Mouse (Mus musculus) stomach, postnatal 0 days (tissue): ENCODE measurements at regions not wholly inside any gene's neighbourhood (a gene's known extent, or its start where the extent isn't known, plus 50 kb on each side); places are given as distances from the start of the nearest gene placed in this dataset.
"Not testable (repeated sequence)": the region's sequence is repeated elsewhere in the genome, so short reads cannot be mapped to it uniquely, and the experiment has no call there.

Source experiments
- ATAC-seq: fragments of 200-750 bp; cut with Nextera tagmentation; 2 replicates; pipeline ENCODE4 v1.8.0; 2017; ENCODE audit not compliant: low FRiP score, low TSS enrichment
- DNase-seq: peaks from one replicate; pipeline ENCODE4 v3.0.0-alpha.2; 2016; ENCODE audit warnings: low spot score
- H3K27ac ChIP-seq: fragments of 300-500 bp; sonication (generic); replicated peaks from 2 replicates; pipeline ENCODE4 v1.5.1; 2014; ENCODE audit warnings: mild to moderate bottlenecking, control low read depth
- H3K27me3 ChIP-seq: fragments of 300-500 bp; sonication (generic); 2 replicates; pipeline ENCODE4 v1.6.1; 2014; ENCODE audit warnings: low read length; ENCODE audit not compliant: control insufficient read depth, insufficient read depth
- H3K36me3 ChIP-seq: fragments of 300-500 bp; sonication (generic); 2 replicates; pipeline ENCODE4 v1.6.1; 2014; ENCODE audit warnings: low read length, mixed read lengths; ENCODE audit not compliant: control insufficient read depth, insufficient read depth
- H3K4me1 ChIP-seq: fragments of 300-500 bp; sonication (generic); replicated peaks from 2 replicates; pipeline ENCODE4 v1.6.1; 2014; ENCODE audit warnings: antibody characterized with exemption; ENCODE audit not compliant: control insufficient read depth, insufficient read depth
- H3K4me2 ChIP-seq: fragments of 300-500 bp; sonication (generic); replicated peaks from 2 replicates; pipeline ENCODE4 v1.6.1; 2014; ENCODE audit warnings: low read depth, mild to moderate bottlenecking, control low read depth, moderate library complexity
- H3K4me3 ChIP-seq: fragments of 300-500 bp; sonication (generic); 2 replicates; pipeline ENCODE4 v1.5.1; 2014; ENCODE audit warnings: low read depth, low read length, control low read depth
- H3K9ac ChIP-seq: fragments of 300-500 bp; sonication (generic); 2 replicates; pipeline ENCODE4 v1.6.1; 2014; ENCODE audit warnings: mild to moderate bottlenecking, low read length, control low read depth, mixed read lengths
- H3K9me3 ChIP-seq: fragments of 300-500 bp; sonication (generic); 2 replicates; pipeline ENCODE4 v1.6.1; 2016; ENCODE audit warnings: low read length; ENCODE audit not compliant: control insufficient read depth
- CTCF ChIP-seq: IDR thresholded peaks from 2 replicates; pipeline ENCODE4 v1.5.1; 2016; ENCODE audit warnings: antibody characterized with exemption, low read depth, mild to moderate bottlenecking, moderate library complexity
- EP300 ChIP-seq: optimal IDR thresholded peaks from 2 replicates; pipeline ENCODE3; 2016; ENCODE audit warnings: antibody characterized with exemption
- WGBS: fragments of 180-500 bp; shearing (Covaris S2); extraction: QIAGEN DNeasy Blood & Tissue Kit; methylation state at CpG from one replicate; pipeline ENCODE4 v1.1.7; 2014; 5-methylcytosine and 5-hydroxymethylcytosine counted together

GRCm38 (mm10) chr12:104623896-104624685 lies 127.7 kb downstream of the Dicer1 start:
- Histone ChIP-seq H3K36me3 (no peaks in the 10 kb centered on the region), H3K4me2 (no peak overlapping the region), H3K4me3 (no peak overlapping the region), H3K4me1 (no peaks in the 10 kb centered on the region), H3K9me3 (no peaks in the 10 kb centered on the region), H3K27ac (no peak overlapping the region), H3K9ac (no peak overlapping the region), H3K27me3 (no peaks in the 10 kb centered on the region)
- DNase-seq (no peak), ATAC-seq (no peak)
- WGBS = 50% methylated on average over 7 of the region's 7 CpGs
- TF ChIP-seq EP300 (no peak), CTCF (no peak)

- ATAC-seq (no peak), DNase-seq (peak; percentile 48)
- peaks cover under 1% of the 10 kb centered on the region; the same call in 1 of the 2 replicates for H3K9me3 ChIP-seq
- no peaks in the 10 kb centered on the region for H3K36me3 ChIP-seq
- 16% methylated on average over 17 of the region's 17 CpGs for WGBS
- H3K27me3 ChIP-seq = no peaks in the 10 kb centered on the region
- H3K9ac ChIP-seq = no peak overlapping the region
- no peak for TF ChIP-seq EP300
- TF ChIP-seq CTCF = no peak
- no peaks in the 10 kb centered on the region for H3K4me1 ChIP-seq
- no peak overlapping the region; the same call in 1 of the 2 replicates for H3K4me3 ChIP-seq
- peak overlapping the region; percentile 37 for H3K4me2 ChIP-seq
- H3K27ac ChIP-seq = no peak overlapping the region
These were observed 134.5 kb downstream of the Dicer1 start for GRCm38 (mm10) chr12:104617111-104617725.

- ATAC-seq = no peak
- H3K9me3 ChIP-seq = peaks cover 2% of the 10 kb centered on the region; the same call in 1 of the 2 replicates
- TF ChIP-seq EP300 (no peak), CTCF (no peak)
- no peak overlapping the region for H3K4me3 ChIP-seq
- no peak for DNase-seq
- no peaks in the 10 kb centered on the region for H3K27me3 ChIP-seq
- H3K27ac ChIP-seq = no peak overlapping the region
- H3K4me2 ChIP-seq = no peak overlapping the region
- H3K4me1 ChIP-seq = no peaks in the 10 kb centered on the region
- no peak overlapping the region for H3K9ac ChIP-seq
- 62% methylated on average over 8 of the region's 8 CpGs for WGBS
- H3K36me3 ChIP-seq = no peaks in the 10 kb centered on the region
These were observed 137.5 kb downstream of the Dicer1 start for GRCm38 (mm10) chr12:104614240-104614639.

- H3K9me3 ChIP-seq = peaks cover 2% of the 10 kb centered on the region; the same call in 1 of the 2 replicates
- no peaks in the 10 kb centered on the region for H3K4me1 ChIP-seq
- TF ChIP-seq CTCF (no peak), EP300 (no peak)
- DNase-seq (no peak), ATAC-seq (no peak)
- no peaks in the 10 kb centered on the region for H3K27me3 ChIP-seq
- no peak overlapping the region for H3K4me3 ChIP-seq
- H3K36me3 ChIP-seq = no peaks in the 10 kb centered on the region
- H3K4me2 ChIP-seq = peak overlapping the region; percentile 23; the same call in 1 of the 2 replicates
- no peak overlapping the region for H3K27ac ChIP-seq
- WGBS = 54% methylated on average over 19 of the region's 19 CpGs
- no peak overlapping the region for H3K9ac ChIP-seq
These were observed 136.6 kb upstream of the Gsc start for GRCm38 (mm10) chr12:104609767-104610166.

GRCm38 (mm10) chr12:104608956-104609355 lies 135.8 kb upstream of the Gsc start:
- not testable (repeated sequence) for H3K36me3 ChIP-seq, H3K27ac ChIP-seq, H3K4me1 ChIP-seq, H3K27me3 ChIP-seq, H3K9me3 ChIP-seq, H3K9ac ChIP-seq, DNase-seq, ATAC-seq, H3K4me3 ChIP-seq, H3K4me2 ChIP-seq
- WGBS = 75% methylated on average over 3 of the region's 4 CpGs

- Histone ChIP-seq H3K27ac (no peak overlapping the region), H3K4me2 (no peak overlapping the region), H3K9ac (no peak overlapping the region), H3K9me3 (peaks cover 2% of the 10 kb centered on the region; the same call in 1 of the 2 replicates), H3K4me1 (no peaks in the 10 kb centered on the region), H3K27me3 (no peaks in the 10 kb centered on the region), H3K4me3 (no peak overlapping the region), H3K36me3 (no peaks in the 10 kb centered on the region)
- DNase-seq (no peak), ATAC-seq (no peak)
- TF ChIP-seq EP300 = no peak
- WGBS = 72% methylated on average over 5 of the region's 5 CpGs
These were observed 134.3 kb upstream of the Gsc start for GRCm38 (mm10) chr12:104607410-104607809.
